Mouse (Mus musculus) lung, postnatal 0 days (tissue): ENCODE results near the gene Traf3ip1.

Experiments used
- CTCF ChIP-seq: IDR thresholded peaks from 2 replicates; pipeline ENCODE4 v1.5.1; 2016; ENCODE audit warnings: antibody characterized with exemption, mild to moderate bottlenecking
- EP300 ChIP-seq: IDR thresholded peaks from 2 replicates; pipeline ENCODE4 v1.6.1; 2016; ENCODE audit warnings: antibody characterized with exemption, mild to moderate bottlenecking, control low read depth

GRCm38 (mm10) chr1:91567269-91567668, 72.8 kb downstream of the Traf3ip1 start:
- TF ChIP-seq CTCF = no peak
- TF ChIP-seq EP300 = no peak
